Mouse (Mus musculus): ENCODE results near the gene Gzmn. TPM values are rescaled to one million over a fixed set of nuclear protein-coding genes. Genes with fewer than 3 reads are reported as not detected.
"Not testable (repeated sequence)": the region's sequence is repeated elsewhere in the genome, so short reads cannot be mapped to it uniquely, and the experiment has no call there.

Gzmn gene
- polyA plus RNA-seq, 1 experiment from 2014 or later: not detected

GRCm38 (mm10) chr14:56155340-56155739, 19.1 kb downstream of the Gzmn start:
- no peaks in the 10 kb centered on the region for H3K36me3 ChIP-seq
- no peaks in the 10 kb centered on the region for H3K4me1 ChIP-seq
- no peak overlapping the region for H3K4me2 ChIP-seq
- H3K9me3 ChIP-seq (replicated peaks): no peaks in the 10 kb centered on the region
- H3K4me3 ChIP-seq: no peak overlapping the region
- no peak overlapping the region for H3K27ac ChIP-seq
- H3K9ac ChIP-seq: no peak overlapping the region
- no peak for ATAC-seq
- 37% methylated on average over 2 of the region's 2 CpGs for WGBS (ENCODE audit: insufficient replicate concordance)
- H3K27me3 ChIP-seq (replicated peaks): no peaks in the 10 kb centered on the region

DNA sequence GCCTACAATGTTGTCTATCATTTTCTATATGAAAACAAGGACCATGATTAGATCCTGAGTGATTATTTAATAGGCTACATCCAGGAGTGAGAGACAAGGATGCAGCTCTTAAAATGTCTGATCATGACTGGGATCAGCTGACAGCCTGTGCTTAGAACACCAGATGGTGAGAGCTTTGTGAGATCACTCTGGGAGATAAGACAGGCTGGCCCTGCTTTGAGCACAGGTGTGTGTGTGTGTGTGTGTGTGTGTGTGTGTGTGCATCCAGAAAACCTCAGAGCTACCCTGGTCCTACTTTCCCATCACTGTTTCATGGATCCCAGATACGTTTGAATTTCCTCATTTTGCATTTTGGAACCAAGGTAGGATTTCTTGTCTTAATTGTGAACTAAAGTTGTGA, 40.7 kb downstream of the Gzmn start:
- H3K9ac ChIP-seq; H3K9me3 ChIP-seq (replicated peaks); ATAC-seq; H3K4me1 ChIP-seq; H3K27me3 ChIP-seq (replicated peaks); H3K4me3 ChIP-seq; H3K27ac ChIP-seq; H3K4me2 ChIP-seq; H3K36me3 ChIP-seq: not testable (repeated sequence)
- 50% methylated on average over 1 of the region's 1 CpGs for WGBS (ENCODE audit: insufficient replicate concordance)

GRCm38 (mm10) chr14:56132508-56132907, 41.9 kb downstream of the Gzmn start, which contains the start of gene Gzmd:
TSS of gene Gzmd (minus strand) at chr14:56132608.
- H3K4me2 ChIP-seq: not testable (repeated sequence)
- WGBS (ENCODE audit: insufficient replicate concordance): 54% methylated on average over 2 of the region's 2 CpGs

GRCm38 (mm10) chr14:56128341-56128740, 46.1 kb downstream of the Gzmn start:
- no peaks in the 10 kb centered on the region for H3K36me3 ChIP-seq
- no peaks in the 10 kb centered on the region for H3K9me3 ChIP-seq (replicated peaks)
- WGBS (ENCODE audit: insufficient replicate concordance): 31% methylated on average over 3 of the region's 3 CpGs
- no peak for ATAC-seq
- no peak overlapping the region for H3K4me2 ChIP-seq
- no peaks in the 10 kb centered on the region for H3K4me1 ChIP-seq
- H3K4me3 ChIP-seq: no peak overlapping the region
- H3K27ac ChIP-seq: no peak overlapping the region
- H3K27me3 ChIP-seq (replicated peaks): no peaks in the 10 kb centered on the region
- no peak overlapping the region for H3K9ac ChIP-seq

More at GRCm38 (mm10) chr14:56132508-56132907, 41.9 kb downstream of the Gzmn start, which contains the start of gene Gzmd:
- H3K4me1 ChIP-seq; H3K9ac ChIP-seq; H3K9me3 ChIP-seq (replicated peaks); H3K27ac ChIP-seq; H3K27me3 ChIP-seq (replicated peaks); H3K36me3 ChIP-seq; ATAC-seq; H3K4me3 ChIP-seq: not testable (repeated sequence)

- H3K4me1 ChIP-seq: no peaks in the 10 kb centered on the region
- no peak overlapping the region for H3K4me3 ChIP-seq
- no peak overlapping the region for H3K9ac ChIP-seq
- H3K9me3 ChIP-seq (replicated peaks): no peaks in the 10 kb centered on the region
- H3K4me2 ChIP-seq: no peak overlapping the region
- WGBS (ENCODE audit: insufficient replicate concordance): 60% methylated on average over 3 of the region's 3 CpGs
- ATAC-seq: no peak
- no peak overlapping the region for H3K27ac ChIP-seq
- no peaks in the 10 kb centered on the region for H3K36me3 ChIP-seq
- H3K27me3 ChIP-seq (replicated peaks): no peaks in the 10 kb centered on the region
Measured at GRCm38 (mm10) chr14:56123516-56123915, 50.9 kb downstream of the Gzmn start.

- no peak for ATAC-seq
- Histone ChIP-seq H3K9me3 (replicated peaks) (no peaks in the 10 kb centered on the region), H3K27ac (no peak within 1 kb of the TSS), H3K27me3 (replicated peaks) (no peaks in the 10 kb centered on the region), H3K36me3 (no peaks in the 10 kb centered on the region), H3K4me2 (no peak within 1 kb of the TSS), H3K9ac (no peak within 1 kb of the TSS), H3K4me1 (no peaks in the 10 kb centered on the region), H3K4me3 (no peak within 1 kb of the TSS)
Measured at GRCm38 (mm10) chr14:56120525-56120924, 53.9 kb downstream of the Gzmn start, which contains the start of gene Gzme. TSS of gene Gzme (minus strand) at chr14:56120625.

Other genes with a start within 250 kb of the Gzmn start
- not detected in 2 replicates for gene Cma1, start 229.9 kb downstream of the Gzmn start, polyA plus RNA-seq (2016; fragmentation: Nextera tagmentation; extraction: Ambion mirVana)
- not detected in 2 replicates for gene Cma2, start 223.6 kb downstream of the Gzmn start, polyA plus RNA-seq (2016; fragmentation: Nextera tagmentation; extraction: Ambion mirVana)
- not detected in 2 replicates for gene Mcpt1, start 156.6 kb downstream of the Gzmn start, polyA plus RNA-seq (2016; fragmentation: Nextera tagmentation; extraction: Ambion mirVana)
- not detected in 2 replicates for gene Mcpt9, start 144.1 kb downstream of the Gzmn start, polyA plus RNA-seq (2016; fragmentation: Nextera tagmentation; extraction: Ambion mirVana)
- gene Mcpt2, start 132.6 kb downstream of the Gzmn start, polyA plus RNA-seq (2016; fragmentation: Nextera tagmentation; extraction: Ambion mirVana): 0.12 TPM in 1 of 2 replicates, not detected in the other
- not detected in 2 replicates for gene Mcpt4, start 112.3 kb downstream of the Gzmn start, polyA plus RNA-seq (2016; fragmentation: Nextera tagmentation; extraction: Ambion mirVana)
- 0.20 TPM in 1 of 2 replicates, not detected in the other for gene Mcpt8, start 89.3 kb downstream of the Gzmn start, polyA plus RNA-seq (2016; fragmentation: Nextera tagmentation; extraction: Ambion mirVana)
- 4.0 and 5.3 TPM in 2 replicates for gene Ctsg, start 72.0 kb downstream of the Gzmn start, polyA plus RNA-seq (2016; fragmentation: Nextera tagmentation; extraction: Ambion mirVana)
- gene Gzme, start 54.0 kb downstream of the Gzmn start, polyA plus RNA-seq (2016; fragmentation: Nextera tagmentation; extraction: Ambion mirVana): not detected in 2 replicates
- not detected in 2 replicates for gene Gzmd, start 42.0 kb downstream of the Gzmn start, polyA plus RNA-seq (2016; fragmentation: Nextera tagmentation; extraction: Ambion mirVana)
- not detected in 2 replicates for gene Gzmg, start 15.0 kb downstream of the Gzmn start, polyA plus RNA-seq (2016; fragmentation: Nextera tagmentation; extraction: Ambion mirVana)
- not detected in 2 replicates for gene Gzmf, start 36.8 kb upstream of the Gzmn start, polyA plus RNA-seq (2016; fragmentation: Nextera tagmentation; extraction: Ambion mirVana)
- not detected in 2 replicates for gene Gzmc, start 60.1 kb upstream of the Gzmn start, polyA plus RNA-seq (2016; fragmentation: Nextera tagmentation; extraction: Ambion mirVana)
- not detected in 2 replicates for gene Gzmb, start 87.7 kb upstream of the Gzmn start, polyA plus RNA-seq (2016; fragmentation: Nextera tagmentation; extraction: Ambion mirVana)
- not detected in 2 replicates for gene Atp12a, start 190.5 kb upstream of the Gzmn start, polyA plus RNA-seq (2016; fragmentation: Nextera tagmentation; extraction: Ambion mirVana)
- 4.0 and 4.2 TPM in 2 replicates for gene Rnf17, start 228.0 kb upstream of the Gzmn start, polyA plus RNA-seq (2016; fragmentation: Nextera tagmentation; extraction: Ambion mirVana)